Mouse (Mus musculus): Measurements from ENCODE around the gene Galnt2.

DNA sequence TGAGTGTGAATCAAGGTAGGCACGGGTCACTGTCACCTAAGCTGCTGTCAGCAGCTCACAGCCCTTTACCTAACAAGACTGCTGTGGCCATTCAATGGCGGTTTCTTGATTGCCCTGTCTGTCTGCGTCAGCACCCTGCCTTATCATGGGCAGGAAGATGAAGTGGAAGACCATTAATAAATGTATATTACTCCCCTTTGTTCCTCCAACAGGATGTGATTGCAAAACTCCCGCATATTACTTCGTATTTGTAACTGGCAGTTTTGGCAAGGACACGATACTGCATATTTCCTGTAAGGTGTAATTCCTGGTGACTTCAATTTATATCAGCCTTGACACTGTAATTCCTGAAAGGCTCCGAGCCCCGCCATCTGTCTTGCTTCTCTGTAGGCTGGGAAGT, 9.7 kb downstream of the Galnt2 start:
- TF ChIP-seq POLR2A (IDR thresholded peaks at IDR 0.05; ENCODE audit: insufficient read depth, low read length) = no peak
- TF ChIP-seq CTCF (IDR thresholded peaks at IDR 0.05; ENCODE audit: low read depth, low read length) = no peak
- no peak for TF ChIP-seq EP300 (IDR thresholded peaks at IDR 0.05; ENCODE audit: insufficient read depth, low read depth, low read length)

Measured in ES-Bruce4 (cell line).